Mouse (Mus musculus) neural tube, embryonic 11.5 days (tissue): ENCODE data around the gene Carhsp1. TPM values are rescaled to one million over a fixed set of nuclear protein-coding genes. Genes with fewer than 3 reads are reported as not detected.

Experiments used
- ATAC-seq: fragments of 200-750 bp; cut with Nextera tagmentation; 2 replicates; pipeline ENCODE4 v1.8.0; 2017; ENCODE audit warnings: moderate number of reproducible peaks, mild to moderate bottlenecking, moderate TSS enrichment, moderate library complexity; ENCODE audit not compliant: insufficient read depth, low FRiP score, low TSS enrichment
- DNase-seq: peaks from one replicate; pipeline ENCODE4 v3.0.0-alpha.2; 2015; ENCODE audit warnings: low spot score
- H3K27ac ChIP-seq: fragments of 300-500 bp; sonication (generic); 2 replicates; pipeline ENCODE4 v1.5.1; 2014; ENCODE audit warnings: low read depth, mild to moderate bottlenecking, low read length
- H3K27me3 ChIP-seq: fragments of 300-500 bp; sonication (generic); 2 replicates; pipeline ENCODE4 v1.6.1; 2014; ENCODE audit warnings: mild to moderate bottlenecking, low read length, mixed read lengths; ENCODE audit not compliant: control insufficient read depth, insufficient read depth
- H3K36me3 ChIP-seq: fragments of 300-500 bp; sonication (generic); 2 replicates; pipeline ENCODE4 v1.6.1; 2014; ENCODE audit warnings: mild to moderate bottlenecking, low read length, moderate library complexity, mixed read lengths; ENCODE audit not compliant: control insufficient read depth, insufficient read depth
- H3K4me1 ChIP-seq: fragments of 300-500 bp; sonication (generic); 2 replicates; pipeline ENCODE4 v1.6.1; 2014; ENCODE audit warnings: low read length, mixed read lengths; ENCODE audit not compliant: control insufficient read depth, insufficient read depth
- H3K4me2 ChIP-seq: fragments of 300-500 bp; sonication (generic); 2 replicates; pipeline ENCODE4 v1.6.1; 2014; ENCODE audit warnings: low read depth, mild to moderate bottlenecking, moderate library complexity
- H3K4me3 ChIP-seq: fragments of 300-500 bp; sonication (generic); 2 replicates; pipeline ENCODE4 v1.5.1; 2014; ENCODE audit warnings: low read depth, low read length
- H3K9ac ChIP-seq: fragments of 300-500 bp; sonication (generic); 2 replicates; pipeline ENCODE4 v1.6.1; 2014; ENCODE audit warnings: mild to moderate bottlenecking, low read length
- H3K9me3 ChIP-seq: fragments of 300-500 bp; sonication (generic); 2 replicates; pipeline ENCODE4 v1.6.1; 2016; ENCODE audit warnings: low read length; ENCODE audit not compliant: control insufficient read depth
- WGBS: fragments of 180-500 bp; shearing (Covaris S2); extraction: QIAGEN DNeasy Blood & Tissue Kit; methylation state at CpG from one replicate; pipeline ENCODE4 v1.1.7; 2014; 5-methylcytosine and 5-hydroxymethylcytosine counted together
- polyA plus RNA-seq: library from polyadenylated mRNA; unstranded; fragments of >200 nt; fragmentation: Nextera tagmentation; extraction: Ambion mirVana; gene quantifications from 2 replicates; pipeline ENCODE4 v1.2.1, GENCODE M21; 2014

The Carhsp1 gene
- polyA plus RNA-seq, 1 experiment from 2014 or later, result 78.4 TPM

DNA sequence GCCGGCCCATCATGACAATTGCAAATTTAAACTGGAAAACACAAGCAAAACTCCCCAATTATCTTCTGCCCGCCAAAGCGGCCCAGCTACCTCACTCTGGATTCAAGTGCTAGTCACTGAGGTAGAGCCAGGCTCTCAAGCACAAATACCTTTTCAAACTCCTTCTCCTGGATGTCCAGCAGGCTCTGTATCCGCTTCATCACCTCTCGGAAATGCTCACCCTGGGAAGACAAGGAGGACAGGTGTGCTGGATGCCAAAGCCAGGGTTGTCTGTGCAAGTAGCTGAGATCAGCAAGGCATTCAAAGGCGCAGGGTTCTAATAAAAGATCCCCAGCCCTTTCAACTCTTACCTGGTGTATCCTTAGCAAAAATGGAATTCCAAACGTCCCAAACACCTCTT is 19.3 kb upstream of the Carhsp1 start:
- Histone ChIP-seq H3K27ac (no peak overlapping the region), H3K4me2 (no peak overlapping the region), H3K4me3 (no peak overlapping the region), H3K4me1 (no peaks in the 10 kb centered on the region), H3K9ac (no peak overlapping the region), H3K36me3 (peaks cover 28% of the 10 kb centered on the region), H3K9me3 (no peaks in the 10 kb centered on the region), H3K27me3 (no peaks in the 10 kb centered on the region)
- no peak for DNase-seq
- 91% methylated on average over 7 of the region's 7 CpGs for WGBS
- no peak for ATAC-seq

DNA sequence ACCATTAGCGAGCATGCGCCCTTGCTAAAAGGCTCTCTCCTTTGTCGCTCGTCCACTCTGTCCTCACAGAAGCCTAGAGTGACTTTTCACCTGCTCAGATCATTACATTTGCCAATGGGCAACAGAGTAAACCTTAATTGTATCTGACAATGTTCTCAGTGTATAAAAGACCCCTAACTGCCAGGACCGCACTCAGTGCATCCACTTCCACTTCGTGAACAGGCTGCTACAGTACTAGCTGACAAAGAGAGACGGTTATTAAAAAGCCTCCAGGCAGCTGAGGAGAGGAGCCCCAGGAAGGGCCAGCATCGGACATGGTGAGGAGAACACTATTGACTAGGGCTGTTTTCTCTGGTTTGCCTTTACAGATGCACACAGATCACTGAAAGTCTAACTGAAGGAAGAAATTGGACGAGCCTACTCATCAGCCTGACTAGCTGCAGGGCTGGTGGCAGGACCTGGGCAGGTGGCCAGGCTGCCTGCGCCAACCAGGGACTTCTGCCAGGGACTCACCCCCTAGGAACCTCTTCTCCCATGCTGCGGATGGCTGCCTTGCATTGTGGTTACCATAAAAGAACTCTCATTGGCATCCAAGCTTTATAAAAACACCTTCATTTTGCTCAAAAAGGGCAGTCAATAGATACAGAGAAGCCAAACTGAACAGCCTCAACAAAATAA is 18.2 kb upstream of the Carhsp1 start:
- WGBS, result 94% methylated on average over 11 of the region's 11 CpGs
- Histone ChIP-seq H3K36me3 (peaks cover 26% of the 10 kb centered on the region), H3K4me1 (no peaks in the 10 kb centered on the region), H3K27ac (no peak overlapping the region), H3K4me3 (no peak overlapping the region), H3K4me2 (no peak overlapping the region), H3K27me3 (no peaks in the 10 kb centered on the region), H3K9me3 (no peaks in the 10 kb centered on the region), H3K9ac (no peak overlapping the region)
- ATAC-seq (no peak), DNase-seq (no peak)

DNA sequence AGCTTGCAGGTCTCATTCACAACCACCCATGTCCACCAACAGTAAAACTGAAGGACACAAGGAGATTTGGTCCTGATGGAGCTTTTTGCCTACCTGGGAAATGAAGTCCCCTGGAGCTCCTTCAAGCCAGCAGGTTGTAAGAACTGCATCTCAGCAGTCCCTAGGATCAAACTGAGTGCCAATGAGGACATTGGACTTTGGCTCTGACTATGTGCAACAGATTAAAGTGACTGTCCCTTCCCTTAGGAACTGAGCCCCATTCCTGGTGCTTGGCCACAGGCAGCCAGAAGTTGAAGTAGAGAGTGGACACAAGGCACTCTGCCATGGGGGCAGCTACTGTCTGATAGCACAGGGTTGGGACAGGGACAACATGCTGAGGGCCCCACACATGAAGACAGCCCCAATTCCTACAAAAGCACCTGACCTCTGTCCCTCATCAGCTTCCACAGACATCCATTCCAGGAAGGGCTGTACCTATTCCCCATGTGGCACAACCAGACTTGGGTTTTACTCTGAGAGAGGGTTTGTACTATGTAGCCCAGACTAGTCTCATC is 15.7 kb upstream of the Carhsp1 start:
- H3K27me3 ChIP-seq, result no peaks in the 10 kb centered on the region
- peaks cover 13% of the 10 kb centered on the region for H3K36me3 ChIP-seq
- ATAC-seq, result no peak
- no peaks in the 10 kb centered on the region for H3K4me1 ChIP-seq
- no peak overlapping the region for H3K4me3 ChIP-seq
- no peaks in the 10 kb centered on the region for H3K9me3 ChIP-seq
- no peak for DNase-seq
- no peak overlapping the region for H3K27ac ChIP-seq
- H3K4me2 ChIP-seq, result no peak overlapping the region
- H3K9ac ChIP-seq, result no peak overlapping the region

- H3K9me3 ChIP-seq, result no peaks in the 10 kb centered on the region
- no peaks in the 10 kb centered on the region for H3K4me1 ChIP-seq
- peaks cover 11% of the 10 kb centered on the region for H3K36me3 ChIP-seq
- no peak overlapping the region for H3K4me3 ChIP-seq
- H3K4me2 ChIP-seq, result no peak overlapping the region
- ATAC-seq, result no peak
- H3K27ac ChIP-seq, result no peak overlapping the region
- WGBS, result 80% methylated on average over 11 of the region's 11 CpGs
- H3K27me3 ChIP-seq, result no peaks in the 10 kb centered on the region
- no peak for DNase-seq
- H3K9ac ChIP-seq, result no peak overlapping the region
Observed at GRCm38 (mm10) chr16:8686871-8687535, 15.0 kb upstream of the Carhsp1 start.

GRCm38 (mm10) chr16:8686121-8686870 is 14.3 kb upstream of the Carhsp1 start:
- Histone ChIP-seq H3K4me1 (no peaks in the 10 kb centered on the region), H3K4me2 (no peak overlapping the region), H3K9ac (no peak overlapping the region), H3K27ac (no peak overlapping the region), H3K36me3 (peaks cover 8% of the 10 kb centered on the region), H3K27me3 (no peaks in the 10 kb centered on the region), H3K9me3 (no peaks in the 10 kb centered on the region), H3K4me3 (no peak overlapping the region)
- no peak; the same call in 1 of the 2 replicates for ATAC-seq
- DNase-seq, result peak; percentile 63
- 61% methylated on average over 7 of the region's 7 CpGs for WGBS

DNA sequence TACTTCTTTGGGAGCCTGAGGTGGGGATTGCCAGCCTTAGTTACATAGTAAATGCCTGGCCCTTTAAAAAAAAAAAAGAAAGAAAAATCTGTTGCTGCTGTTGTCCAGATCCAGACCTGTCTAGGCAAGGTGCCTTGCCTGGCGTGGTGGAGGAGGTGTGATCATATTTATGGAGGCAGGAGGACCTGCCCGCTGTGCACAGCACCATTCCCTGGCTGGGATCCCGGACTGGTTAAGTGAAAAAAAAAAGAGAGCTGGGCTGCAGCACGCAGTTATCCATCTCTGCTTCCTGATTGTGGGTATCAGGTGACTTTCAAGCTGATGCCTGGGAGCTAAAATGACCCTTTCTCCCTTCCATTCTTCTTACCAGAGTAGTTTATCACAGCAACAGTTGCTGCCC is 13.1 kb upstream of the Carhsp1 start:
- 87% methylated on average over 4 of the region's 4 CpGs for WGBS
- no peak for ATAC-seq
- H3K4me1 ChIP-seq, result no peaks in the 10 kb centered on the region

DNA sequence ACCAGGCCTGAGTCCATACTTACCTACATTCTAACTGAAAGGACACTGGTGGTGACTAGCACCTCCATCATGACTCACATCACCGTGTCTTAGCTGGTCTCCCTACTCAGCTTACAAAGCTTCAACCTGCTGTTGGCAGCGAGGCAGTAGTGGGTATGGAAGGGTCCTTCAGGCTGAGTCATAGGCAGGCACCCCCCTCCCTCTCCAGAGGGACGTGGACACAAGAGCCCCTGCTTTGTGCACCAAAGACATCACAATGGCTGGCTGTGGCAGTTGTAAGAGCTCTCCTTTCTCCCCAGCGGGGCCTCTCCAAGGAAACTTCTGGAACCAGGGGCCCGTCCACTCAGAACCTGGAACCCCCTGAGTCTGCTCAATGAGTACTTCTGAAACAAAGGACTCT is 8.5 kb upstream of the Carhsp1 start, which contains the start of gene Gm5767:
Gene Gm5767 (plus strand): TSS at position 301 of the 400 bp plus-strand sequence.
- no peaks in the 10 kb centered on the region for H3K4me1 ChIP-seq
- no peak for DNase-seq
- no peaks in the 10 kb centered on the region for H3K9me3 ChIP-seq
- WGBS, result 83% methylated on average over 5 of the region's 5 CpGs
- H3K27ac ChIP-seq, result no peak within 1 kb of the TSS
- no peaks in the 10 kb centered on the region for H3K27me3 ChIP-seq
- ATAC-seq, result no peak
- no peak within 1 kb of the TSS for H3K4me3 ChIP-seq
- H3K4me2 ChIP-seq, result no peak within 1 kb of the TSS
- H3K36me3 ChIP-seq, result no peaks in the 10 kb centered on the region
- no peak within 1 kb of the TSS for H3K9ac ChIP-seq

More for the DNA sequence above, 13.1 kb upstream of the Carhsp1 start:
- DNase-seq, result no peak
- Histone ChIP-seq H3K9ac (no peak overlapping the region), H3K4me3 (no peak overlapping the region), H3K9me3 (no peaks in the 10 kb centered on the region), H3K27ac (no peak overlapping the region), H3K4me2 (no peak overlapping the region), H3K36me3 (peaks cover 6% of the 10 kb centered on the region), H3K27me3 (no peaks in the 10 kb centered on the region)

- Histone ChIP-seq H3K4me2 (no peak overlapping the region), H3K4me1 (no peaks in the 10 kb centered on the region), H3K4me3 (no peak overlapping the region), H3K27ac (no peak overlapping the region), H3K27me3 (no peaks in the 10 kb centered on the region), H3K9ac (no peak overlapping the region), H3K36me3 (no peaks in the 10 kb centered on the region), H3K9me3 (no peaks in the 10 kb centered on the region)
- whole genome bisulfite sequencing, result 88% methylated on average over 3 of the region's 3 CpGs
- no peak for ATAC-seq
- DNase-seq, result no peak
Observed at GRCm38 (mm10) chr16:8679780-8680179, 7.8 kb upstream of the Carhsp1 start.
